Mouse (Mus musculus) gonadal fat pad, adult 2 months (tissue): ENCODE data around the gene Gm17535. TPM values are rescaled to one million over a fixed set of nuclear protein-coding genes. Genes with fewer than 3 reads are reported as not detected.
"Not testable (repeated sequence)": the region's sequence is repeated elsewhere in the genome, so short reads cannot be mapped to it uniquely, and the experiment has no call there.

ENCODE experiments used
- DNase-seq: peaks from one replicate; pipeline ENCODE4 v3.0.0-alpha.2; 2012; ENCODE audit warnings: low read depth
- polyA plus RNA-seq: library from polyadenylated mRNA; depleted of rRNA; stranded (reverse); fragments of >200 nt; gene quantifications from 2 replicates; pipeline ENCODE4 v1.2.3, GENCODE M21; 2012; rRNA removed

Gm17535 gene
- polyA plus RNA-seq, 1 experiment = not detected

- DNase-seq = not testable (repeated sequence)
Observed at GRCm38 (mm10) chr9:3024912-3025467, 9.4 kb upstream of the Gm17535 start, which contains the start of gene Gm10717. Gm10717 (plus strand) TSS chr9:3025417.

- DNase-seq = not testable (repeated sequence)
Observed at GRCm38 (mm10) chr9:3025653-3026052, 8.7 kb upstream of the Gm17535 start.

- DNase-seq = not testable (repeated sequence)
Observed at GRCm38 (mm10) chr9:3026136-3026535, 8.3 kb upstream of the Gm17535 start.

GRCm38 (mm10) chr9:3026741-3027140, 7.7 kb upstream of the Gm17535 start:
- DNase-seq = not testable (repeated sequence)

GRCm38 (mm10) chr9:3027200-3027599, 7.2 kb upstream of the Gm17535 start:
- DNase-seq = peak; percentile 0

- not testable (repeated sequence) for DNase-seq
Observed at GRCm38 (mm10) chr9:3029276-3030000, 5.0 kb upstream of the Gm17535 start.

GRCm38 (mm10) chr9:3030677-3031318, 3.6 kb upstream of the Gm17535 start:
- peak; percentile 100 for DNase-seq

- not testable (repeated sequence) for DNase-seq
Observed at GRCm38 (mm10) chr9:3036577-3036976, 2.2 kb downstream of the Gm17535 start, which contains the start of gene Gm10715. Gm10715 (plus strand) TSS chr9:3036877.

GRCm38 (mm10) chr9:3038161-3038560, 3.8 kb downstream of the Gm17535 start:
- DNase-seq = peak; percentile 6

Other genes with a start within 250 kb of the Gm17535 start
- not detected in 2 replicates for gene Gm10722, start 33.7 kb upstream of the Gm17535 start, polyA plus RNA-seq
- not detected in 2 replicates for gene Gm11168, start 31.3 kb upstream of the Gm17535 start, polyA plus RNA-seq
- not detected in 2 replicates for gene Gm10721, start 21.5 kb upstream of the Gm17535 start, polyA plus RNA-seq
- not detected in 2 replicates for gene Gm10720, start 18.9 kb upstream of the Gm17535 start, polyA plus RNA-seq
- gene Gm10719, start 17.2 kb upstream of the Gm17535 start, polyA plus RNA-seq = not detected in 2 replicates
- gene Gm10718, start 11.1 kb upstream of the Gm17535 start, polyA plus RNA-seq = not detected in 2 replicates
- not detected in 2 replicates for gene Gm10717, start 9.2 kb upstream of the Gm17535 start, polyA plus RNA-seq
- not detected in 2 replicates for gene Gm10715, start 2.3 kb downstream of the Gm17535 start, polyA plus RNA-seq